Mouse (Mus musculus) embryonic fibroblast, embryonic 13.5 days (primary cell): ENCODE measurements at regions not wholly inside any gene's neighbourhood (a gene's known extent, or its start where the extent isn't known, plus 50 kb on each side); places are given as distances from the start of the nearest gene placed in this dataset.

ENCODE experiments used
- CTCF ChIP-seq: IDR thresholded peaks from 2 replicates; pipeline ENCODE4 v1.5.1; 2011; ENCODE audit warnings: mild to moderate bottlenecking, control low read depth, low read length, moderate library complexity, borderline replicate concordance; ENCODE audit not compliant: insufficient read depth
- POLR2A ChIP-seq: IDR thresholded peaks from 2 replicates; pipeline ENCODE4 v1.6.1; 2011; ENCODE audit warnings: low read depth, mild to moderate bottlenecking, control low read depth, low read length, moderate library complexity

- TF ChIP-seq POLR2A: no peak
- TF ChIP-seq CTCF: no peak
Measured at GRCm38 (mm10) chr14:97667806-97668205, 501.8 kb downstream of the Dach1 start.
